8 mouse cellular contexts compared by ENCODE assay signal in genomic region chr8:95245180-95245579, GRCm38 (mm10). TPM values are rescaled to one million over a fixed set of nuclear protein-coding genes. Genes with fewer than 3 reads are reported as not detected.
DNase-seq lines count a peak whose midpoint lies in the region; TF ChIP-seq lines count a peak whose summit lies in the region.

No protein-coding gene starts in this region.

- H3K4me1 ChIP-seq in heart, embryonic 10.5 days, result peaks cover 10% of the 10 kb centered on the region
- H3K4me1 ChIP-seq in kidney, adult 2 months (ENCODE audit: control insufficient read depth, insufficient read depth, low read length), result 0 out of 2 replicates have a peak, but pooled peaks cover 2% of the 10 kb centered on the region
- peaks cover 8% of the 10 kb centered on the region; the same call in 1 of the 2 replicates for H3K4me1 ChIP-seq in midbrain, embryonic 10.5 days

- H3K9me3 ChIP-seq in heart, embryonic 10.5 days, result no peaks in the 10 kb centered on the region
- no peaks in the 10 kb centered on the region for H3K9me3 ChIP-seq in midbrain, embryonic 10.5 days (replicated peaks)

- WGBS in heart, embryonic 10.5 days, result 82% methylated on average over 5 of the region's 5 CpGs
- WGBS in kidney, adult 2 months, result 57% methylated on average over 5 of the region's 5 CpGs
- 90% methylated on average over 5 of the region's 5 CpGs for WGBS in midbrain, embryonic 10.5 days

- H3K27me3 ChIP-seq in heart, embryonic 10.5 days (ENCODE audit: insufficient read depth, poor library complexity, severe bottlenecking), result no peaks in the 10 kb centered on the region; the same call in 1 of the 2 replicates
- no peaks in the 10 kb centered on the region for H3K27me3 ChIP-seq in kidney, adult 2 months (replicated peaks; ENCODE audit: control insufficient read depth, insufficient read depth, low read length)
- no peaks in the 10 kb centered on the region for H3K27me3 ChIP-seq in midbrain, embryonic 10.5 days (ENCODE audit: low read depth, poor library complexity, severe bottlenecking)

- peak; percentile 63 to 80 for DNase-seq in cerebellum, postnatal 14 days
- DNase-seq in cerebellum, adult 8-10 months, result no peak
- peak; percentile 4 for DNase-seq in Muller cell, postnatal 12 days (ENCODE audit: inconsistent ontology term)
- no peak for DNase-seq in heart, embryonic 10.5 days (ENCODE audit: low spot score)
- DNase-seq in kidney, adult 2 months, result peak; percentile 83
- no peak for DNase-seq in midbrain, embryonic 10.5 days (ENCODE audit: low spot score)
- peak; percentile 80 to 88 for DNase-seq in thymus, postnatal 36 days
- DNase-seq in frontal cortex, postnatal 36 days (ENCODE audit: low spot score in 2 of 2), result no peak

- no peaks in the 10 kb centered on the region for H3K36me3 ChIP-seq in heart, embryonic 10.5 days
- no peaks in the 10 kb centered on the region for H3K36me3 ChIP-seq in kidney, adult 2 months (ENCODE audit: control insufficient read depth, insufficient read depth, low read length)
- no peaks in the 10 kb centered on the region for H3K36me3 ChIP-seq in midbrain, embryonic 10.5 days

- H3K27ac ChIP-seq in heart, embryonic 10.5 days, result 0 out of 2 replicates have a peak overlapping the region, but pooled peaks have one; percentile 47
- no peak overlapping the region for H3K27ac ChIP-seq in kidney, adult 2 months (ENCODE audit: insufficient read depth, low read depth, low read length)
- H3K27ac ChIP-seq in midbrain, embryonic 10.5 days (replicated peaks), result peak overlapping the region; percentile 23; the same call in 1 of the 2 replicates

- TF ChIP-seq CTCF in kidney, adult 2 months (conservative IDR thresholded peaks at IDR 0.05; ENCODE audit: insufficient read depth, insufficient read length, low read depth, low read length), result no peak

- no peak overlapping the region for H3K4me3 ChIP-seq in heart, embryonic 10.5 days
- no peak overlapping the region for H3K4me3 ChIP-seq in kidney, adult 2 months (ENCODE audit: insufficient read depth, low read depth, low read length)
- H3K4me3 ChIP-seq in midbrain, embryonic 10.5 days, result no peak overlapping the region

- no peak for TF ChIP-seq POLR2A in kidney, adult 2 months (IDR thresholded peaks at IDR 0.05; ENCODE audit: low read depth, low read length)

RNA-seq across cellular contexts. Expression of gene Kifc3, which starts 42.6 kb away (rescaled TPM):
- polyA plus RNA-seq in heart, embryonic 10.5 days (2016; fragmentation: Nextera tagmentation; extraction: Ambion mirVana), result 13.9 and 15.3 TPM in 2 replicates
- polyA plus RNA-seq in kidney, adult 2 months (2012; rRNA removed), result 92.3 and 100 TPM in 2 replicates
- polyA plus RNA-seq in midbrain, embryonic 10.5 days (2016; fragmentation: Nextera tagmentation; extraction: Ambion mirVana), result 4.1 and 5.2 TPM in 2 replicates

Comparison
In these comparisons a context has a peak if more than half of its experiments do, and no peak if none do; other contexts are left out.
1. DNase-seq: peak in cerebellum, postnatal 14 days (2 of 2), Muller cell, postnatal 12 days (single experiment), kidney, adult 2 months (single experiment) and thymus, postnatal 36 days (2 of 2); none in cerebellum, adult 8-10 months (single experiment), heart, embryonic 10.5 days (single experiment), midbrain, embryonic 10.5 days (single experiment) and frontal cortex, postnatal 36 days (0 of 2).